Mouse (Mus musculus) liver (tissue): Measurements from ENCODE around the gene Fmo3.

Experiments
- DNase-seq: peaks from one replicate; pipeline ENCODE4 v3.0.0-alpha.2; 2020; ENCODE audit warnings: mixed read lengths

Fmo3 gene

GRCm38 (mm10) chr1:162930631-162931030 is 53.7 kb downstream of the Fmo3 start:
- no peak for DNase-seq

GRCm38 (mm10) chr1:162929146-162929545 is 55.2 kb downstream of the Fmo3 start:
- no peak for DNase-seq

- no peak for DNase-seq
Measured at GRCm38 (mm10) chr1:162925121-162925520, 59.2 kb downstream of the Fmo3 start.

GRCm38 (mm10) chr1:162916661-162917060 is 67.7 kb downstream of the Fmo3 start:
- DNase-seq: no peak

GRCm38 (mm10) chr1:162914932-162915556 is 69.3 kb downstream of the Fmo3 start:
- no peak for DNase-seq

- no peak for DNase-seq
Measured at GRCm38 (mm10) chr1:162912085-162912484, 72.2 kb downstream of the Fmo3 start.
